Mouse (Mus musculus) large intestine, adult 2 months (tissue): ENCODE measurements around the gene Scd4. TPM values are rescaled to one million over a fixed set of nuclear protein-coding genes. Genes with fewer than 3 reads are reported as not detected.
"Not testable (repeated sequence)": the region's sequence is repeated elsewhere in the genome, so short reads cannot be mapped to it uniquely, and the experiment has no call there.

Experiments used
- DNase-seq: peaks from one replicate; pipeline ENCODE4 v3.0.0-alpha.2; 2012; ENCODE audit warnings: low read depth, low spot score
- WGBS: fragments of 180-500 bp; shearing (Covaris S2); methylation state at CpG from one replicate; pipeline ENCODE4 v1.1.7; 2018; 5-methylcytosine and 5-hydroxymethylcytosine counted together
- polyA plus RNA-seq: library from polyadenylated mRNA; depleted of rRNA; stranded (reverse); fragments of >200 nt; gene quantifications from 2 replicates; pipeline ENCODE4 v1.2.3, GENCODE M21; 2012

The Scd4 gene
- polyA plus RNA-seq, 1 experiment, result 0.25 TPM

GRCm38 (mm10) chr19:44313066-44313465 is 19.8 kb upstream of the Scd4 start:
- 81% methylated on average over 3 of the region's 3 CpGs for WGBS
- DNase-seq, result no peak

GRCm38 (mm10) chr19:44314327-44314759 is 18.5 kb upstream of the Scd4 start:
- DNase-seq, result no peak
- WGBS, result 10% methylated on average over 18 of the region's 18 CpGs

- WGBS, result 20% methylated on average over 11 of the region's 11 CpGs
- no peak for DNase-seq
Measured at GRCm38 (mm10) chr19:44314871-44315414, 17.9 kb upstream of the Scd4 start.

- DNase-seq, result no peak
Measured at GRCm38 (mm10) chr19:44316752-44317315, 16.1 kb upstream of the Scd4 start.

GRCm38 (mm10) chr19:44317391-44317790 is 15.5 kb upstream of the Scd4 start:
- 80% methylated on average over 5 of the region's 5 CpGs for WGBS
- no peak for DNase-seq

More at GRCm38 (mm10) chr19:44316752-44317315, 16.1 kb upstream of the Scd4 start:
- 83% methylated on average over 5 of the region's 5 CpGs for WGBS

GRCm38 (mm10) chr19:44318545-44318944 is 14.3 kb upstream of the Scd4 start:
- no peak for DNase-seq

- WGBS, result 87% methylated on average over 3 of the region's 3 CpGs
- no peak for DNase-seq
Measured at GRCm38 (mm10) chr19:44320316-44320715, 12.6 kb upstream of the Scd4 start.

GRCm38 (mm10) chr19:44321201-44321600 is 11.7 kb upstream of the Scd4 start:
- 81% methylated on average over 4 of the region's 4 CpGs for WGBS
- DNase-seq, result no peak

- WGBS, result 52% methylated on average over 2 of the region's 2 CpGs
Measured at GRCm38 (mm10) chr19:44321631-44322030, 11.3 kb upstream of the Scd4 start.

GRCm38 (mm10) chr19:44329566-44329965 is 3.3 kb upstream of the Scd4 start:
- 60% methylated on average over 2 of the region's 2 CpGs for WGBS
- DNase-seq, result no peak

More at GRCm38 (mm10) chr19:44321631-44322030, 11.3 kb upstream of the Scd4 start:
- DNase-seq, result no peak

GRCm38 (mm10) chr19:44331128-44331527 is 1.8 kb upstream of the Scd4 start:
- 94% methylated on average over 1 of the region's 1 CpGs for WGBS
- not testable (repeated sequence) for DNase-seq

- 71% methylated on average over 5 of the region's 5 CpGs for WGBS
- no peak for DNase-seq
Measured at GRCm38 (mm10) chr19:44331911-44332310, 981 bp upstream of the Scd4 start.

- 73% methylated on average over 8 of the region's 8 CpGs for WGBS
- no peak for DNase-seq
Measured at GRCm38 (mm10) chr19:44332326-44332725, 566 bp upstream of the Scd4 start.

- no peak for DNase-seq
- WGBS, result 92% methylated on average over 9 of the region's 9 CpGs
Measured at GRCm38 (mm10) chr19:44333991-44334390, 1.1 kb downstream of the Scd4 start.

- WGBS, result 74% methylated on average over 6 of the region's 6 CpGs
Measured at GRCm38 (mm10) chr19:44335876-44336662, 3.2 kb downstream of the Scd4 start.

GRCm38 (mm10) chr19:44349689-44350088 is 16.8 kb downstream of the Scd4 start:
- no peak for DNase-seq
- WGBS, result 81% methylated on average over 8 of the region's 8 CpGs

More at GRCm38 (mm10) chr19:44335876-44336662, 3.2 kb downstream of the Scd4 start:
- no peak for DNase-seq

- 80% methylated on average over 7 of the region's 7 CpGs for whole genome bisulfite sequencing
- no peak for DNase-seq
Measured at GRCm38 (mm10) chr19:44351756-44352155, 18.9 kb downstream of the Scd4 start.

- 67% methylated on average over 8 of the region's 8 CpGs for WGBS
- DNase-seq, result no peak
Measured at GRCm38 (mm10) chr19:44358700-44359099, 25.8 kb downstream of the Scd4 start.

GRCm38 (mm10) chr19:44363529-44363928 is 30.6 kb downstream of the Scd4 start:
- WGBS, result 27% methylated on average over 13 of the region's 13 CpGs
- DNase-seq, result no peak

GRCm38 (mm10) chr19:44364029-44364428 is 31.1 kb downstream of the Scd4 start:
- 67% methylated on average over 8 of the region's 8 CpGs for WGBS
- no peak for DNase-seq

GRCm38 (mm10) chr19:44365733-44366132 is 32.8 kb downstream of the Scd4 start:
- 92% methylated on average over 4 of the region's 4 CpGs for WGBS

More at GRCm38 (mm10) chr19:44365733-44366132, 32.8 kb downstream of the Scd4 start:
- DNase-seq, result no peak
